Mouse (Mus musculus): ENCODE results near the gene Drd3. TPM values are rescaled to one million over a fixed set of nuclear protein-coding genes. Genes with fewer than 3 reads are reported as not detected.
A peak's percentile ranks its signal among the peaks of the same experiment; 100 is the strongest.

The Drd3 gene
- polyA plus RNA-seq, 1 experiment from 2014 or later, result not detected

DNA sequence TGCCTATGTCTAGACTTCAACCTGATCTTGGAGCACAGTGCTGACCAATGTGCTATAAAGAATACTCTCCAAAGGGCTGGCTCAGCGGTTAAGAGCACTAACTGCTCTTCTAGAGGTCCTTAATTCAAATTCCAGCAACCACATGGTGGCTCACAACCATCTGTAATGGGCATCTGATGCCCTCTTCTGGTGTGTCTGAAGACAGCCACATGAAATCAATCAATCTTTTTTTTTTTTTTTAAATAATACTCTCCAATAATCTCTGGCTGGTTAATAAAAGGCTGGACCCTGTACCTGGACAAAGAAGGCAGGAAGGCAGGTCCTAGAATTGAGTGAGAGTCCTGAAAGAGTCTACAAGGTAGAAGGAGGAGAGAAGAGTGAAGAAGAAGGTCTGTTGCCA, 96.0 kb downstream of the Drd3 start:
- Histone ChIP-seq H3K4me2 (no peak overlapping the region), H3K36me3 (no peaks in the 10 kb centered on the region), H3K27ac (ENCODE audit: poor library complexity, severe bottlenecking) (no peak overlapping the region), H3K9ac (no peak overlapping the region), H3K4me3 (no peak overlapping the region), H3K27me3 (replicated peaks) (no peaks in the 10 kb centered on the region), H3K4me1 (replicated peaks) (no peaks in the 10 kb centered on the region), H3K9me3 (replicated peaks) (no peaks in the 10 kb centered on the region)
- WGBS, result 56% methylated on average over 1 of the region's 1 CpGs
- ATAC-seq (ENCODE audit: insufficient number of reproducible peaks, low FRiP score), result no peak

DNA sequence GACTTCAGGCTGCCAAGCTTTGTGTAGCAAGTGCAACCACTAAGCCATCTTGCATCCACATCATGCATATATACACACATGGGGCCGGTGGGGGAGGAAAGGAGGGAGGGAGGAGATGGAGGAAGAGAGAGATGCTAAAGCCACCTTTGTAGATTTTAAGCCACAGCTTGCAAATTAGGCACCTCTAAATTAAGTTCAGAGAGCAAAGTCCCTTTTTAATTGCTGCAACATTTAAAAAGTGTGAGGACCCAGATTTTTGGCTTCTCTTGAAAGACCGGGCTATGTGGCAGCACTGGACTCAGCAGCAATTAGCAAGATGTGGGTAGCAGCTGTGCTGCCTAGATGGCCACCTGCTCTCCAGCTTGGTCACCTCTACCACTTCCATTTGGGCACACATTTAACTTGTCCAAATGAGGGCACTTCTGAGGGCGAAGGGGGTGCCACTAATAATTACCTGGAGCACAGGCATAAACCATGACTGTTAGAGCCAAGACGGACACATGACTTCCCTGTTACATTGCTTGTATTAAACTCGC, 105.2 kb downstream of the Drd3 start:
- no peaks in the 10 kb centered on the region for H3K9me3 ChIP-seq (replicated peaks)
- no peaks in the 10 kb centered on the region for H3K4me1 ChIP-seq (replicated peaks)
- H3K4me2 ChIP-seq, result no peak overlapping the region
- H3K4me3 ChIP-seq, result no peak overlapping the region
- 83% methylated on average over 5 of the region's 5 CpGs for WGBS
- H3K36me3 ChIP-seq, result peaks cover 19% of the 10 kb centered on the region
- no peak overlapping the region for H3K27ac ChIP-seq (ENCODE audit: poor library complexity, severe bottlenecking)
- ATAC-seq (ENCODE audit: insufficient number of reproducible peaks, low FRiP score), result no peak
- H3K27me3 ChIP-seq (replicated peaks), result no peaks in the 10 kb centered on the region
- H3K9ac ChIP-seq, result no peak overlapping the region

DNA sequence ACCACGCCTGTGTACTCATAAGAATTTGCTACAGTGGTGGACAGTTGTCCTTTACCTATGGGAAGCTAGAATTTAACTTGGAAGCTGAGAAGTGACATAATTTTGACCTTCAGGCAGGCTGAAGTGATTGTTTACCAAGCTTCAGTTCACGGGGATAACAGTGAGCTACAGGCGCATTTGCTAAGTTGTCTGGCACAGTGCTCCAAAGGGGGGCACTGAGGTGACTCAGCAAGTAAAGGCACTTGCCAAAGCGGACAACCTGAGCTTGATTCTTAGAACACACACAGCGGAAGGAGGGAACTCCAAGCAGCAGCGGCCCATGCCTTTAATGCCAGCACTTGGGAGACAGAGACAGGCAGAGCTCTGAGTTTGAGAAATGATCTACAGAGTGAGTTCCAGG, 106.8 kb downstream of the Drd3 start:
- WGBS, result 71% methylated on average over 6 of the region's 6 CpGs
- Histone ChIP-seq H3K27me3 (replicated peaks) (no peaks in the 10 kb centered on the region), H3K9me3 (replicated peaks) (no peaks in the 10 kb centered on the region), H3K9ac (no peak overlapping the region), H3K4me3 (no peak overlapping the region), H3K4me2 (no peak overlapping the region), H3K36me3 (peaks cover 24% of the 10 kb centered on the region), H3K4me1 (replicated peaks) (no peaks in the 10 kb centered on the region), H3K27ac (ENCODE audit: poor library complexity, severe bottlenecking) (no peak overlapping the region)
- ATAC-seq (ENCODE audit: insufficient number of reproducible peaks, low FRiP score), result no peak

DNA sequence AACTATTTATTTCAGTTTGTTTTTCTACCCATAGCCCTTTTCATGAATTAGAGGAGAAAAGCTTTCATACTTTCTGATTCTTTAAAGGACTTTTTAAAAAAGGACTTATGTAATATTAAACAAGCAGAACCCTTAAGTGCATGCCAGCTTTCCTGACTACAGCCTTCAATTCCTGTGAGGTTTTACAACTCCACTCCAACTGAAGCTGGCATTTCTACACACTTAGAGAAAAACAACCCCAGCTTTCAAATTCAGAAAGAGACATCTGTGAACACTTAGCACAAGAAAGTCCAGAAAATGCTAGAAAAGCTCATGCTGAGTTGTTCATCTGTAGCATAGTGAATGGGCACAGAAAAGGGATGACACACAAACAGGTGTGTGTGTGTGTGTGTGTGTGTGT, 116.0 kb downstream of the Drd3 start:
- H3K36me3 ChIP-seq, result peaks cover 49% of the 10 kb centered on the region
- H3K27me3 ChIP-seq (replicated peaks), result no peaks in the 10 kb centered on the region
- ATAC-seq (ENCODE audit: insufficient number of reproducible peaks, low FRiP score), result no peak
- H3K9ac ChIP-seq, result no peak overlapping the region
- H3K4me1 ChIP-seq (replicated peaks), result peaks cover 6% of the 10 kb centered on the region; the same call in 1 of the 2 replicates
- no peaks in the 10 kb centered on the region for H3K9me3 ChIP-seq (replicated peaks)
- no peak overlapping the region for H3K4me3 ChIP-seq
- H3K4me2 ChIP-seq, result no peak overlapping the region
- no peak overlapping the region for H3K27ac ChIP-seq (ENCODE audit: poor library complexity, severe bottlenecking)

DNA sequence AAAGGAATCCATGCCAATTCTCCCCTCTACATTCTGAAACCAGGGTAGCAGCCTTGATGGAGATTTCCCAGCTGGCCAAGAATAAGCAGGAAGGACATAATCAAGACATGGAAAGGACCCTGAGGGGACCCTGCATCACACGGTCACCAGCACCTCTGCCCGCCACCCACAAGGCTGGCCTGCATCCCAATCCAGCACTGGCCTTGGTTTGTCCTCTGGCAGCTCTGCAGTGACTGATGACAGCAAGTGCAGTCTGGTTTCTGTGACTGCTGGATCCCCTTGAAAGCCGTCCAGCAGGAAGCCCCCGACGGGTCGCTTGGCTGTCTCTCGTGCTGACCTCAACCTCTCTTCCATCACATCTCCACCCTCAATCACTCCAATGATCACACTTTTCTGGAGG, 117.6 kb downstream of the Drd3 start:
- peaks cover 62% of the 10 kb centered on the region for H3K36me3 ChIP-seq

More for the DNA sequence above, 117.6 kb downstream of the Drd3 start:
- 58% methylated on average over 7 of the region's 7 CpGs for WGBS
- H3K4me2 ChIP-seq, result no peak overlapping the region
- H3K4me3 ChIP-seq, result no peak overlapping the region
- H3K27ac ChIP-seq (ENCODE audit: poor library complexity, severe bottlenecking), result no peak overlapping the region
- H3K9me3 ChIP-seq (replicated peaks), result no peaks in the 10 kb centered on the region
- ATAC-seq (ENCODE audit: insufficient number of reproducible peaks, low FRiP score), result 0 out of 2 replicates have a peak, but pooled peaks have one; percentile 36
- peaks cover 6% of the 10 kb centered on the region; the same call in 1 of the 2 replicates for H3K4me1 ChIP-seq (replicated peaks)
- no peak overlapping the region for H3K9ac ChIP-seq
- no peaks in the 10 kb centered on the region for H3K27me3 ChIP-seq (replicated peaks)

Small RNAs within 50 kb of the gene (microRNA-seq; reads per million reads assigned to microRNA genes)
- not detected for gene Gm25996

Other genes with a start within 250 kb of the Drd3 start
- gene Tigit, start 89.9 kb upstream of the Drd3 start, polyA plus RNA-seq (2016; fragmentation: Nextera tagmentation; extraction: Ambion mirVana), result not detected in 2 replicates
- gene Ccdc191, start 135.8 kb downstream of the Drd3 start, polyA plus RNA-seq (2016; fragmentation: Nextera tagmentation; extraction: Ambion mirVana), result 8.1 and 8.7 TPM in 2 replicates
- 16.6 and 17.9 TPM in 2 replicates for gene Qtrt2, start 172.8 kb downstream of the Drd3 start, polyA plus RNA-seq (2016; fragmentation: Nextera tagmentation; extraction: Ambion mirVana)
- gene Zdhhc23, start 225.8 kb downstream of the Drd3 start, polyA plus RNA-seq (2016; fragmentation: Nextera tagmentation; extraction: Ambion mirVana), result 1.8 and 2.2 TPM in 2 replicates